Mouse (Mus musculus): ENCODE measurements around the gene Plekhb2. TPM values are rescaled to one million over a fixed set of nuclear protein-coding genes. Genes with fewer than 3 reads are reported as not detected.

Plekhb2 gene
- polyA plus RNA-seq, 1 experiment from 2014 or later = 58.0 TPM

GRCm38 (mm10) chr1:34873551-34873950 is 23.8 kb downstream of the Plekhb2 start:
- H3K4me2 ChIP-seq (replicated peaks; ENCODE audit: low read depth, low read length) = no peak overlapping the region
- no peaks in the 10 kb centered on the region for H3K9me3 ChIP-seq (ENCODE audit: low read length)
- H3K9ac ChIP-seq (replicated peaks; ENCODE audit: low read length) = no peak overlapping the region
- no peaks in the 10 kb centered on the region for H3K4me1 ChIP-seq (ENCODE audit: insufficient read depth, low read length)
- H3K4me3 ChIP-seq (ENCODE audit: low read length) = no peak overlapping the region
- peaks cover 24% of the 10 kb centered on the region for H3K36me3 ChIP-seq (ENCODE audit: insufficient read depth, low read length)
- ATAC-seq (ENCODE audit: low FRiP score, low TSS enrichment) = no peak
- WGBS = 89% methylated on average over 5 of the region's 5 CpGs
- no peak overlapping the region for H3K27ac ChIP-seq (ENCODE audit: low read length)
- no peaks in the 10 kb centered on the region for H3K27me3 ChIP-seq (ENCODE audit: insufficient read depth, low read length)

GRCm38 (mm10) chr1:34879611-34880010 is 29.8 kb downstream of the Plekhb2 start:
- Histone ChIP-seq H3K27ac (ENCODE audit: low read length) (no peak overlapping the region), H3K27me3 (ENCODE audit: insufficient read depth, low read length) (no peaks in the 10 kb centered on the region), H3K4me3 (ENCODE audit: low read length) (no peak overlapping the region), H3K9me3 (ENCODE audit: low read length) (0 out of 2 replicates have a peak, but pooled peaks cover 3% of the 10 kb centered on the region), H3K36me3 (ENCODE audit: insufficient read depth, low read length) (peaks cover 8% of the 10 kb centered on the region), H3K4me2 (replicated peaks; ENCODE audit: low read depth, low read length) (no peak overlapping the region), H3K4me1 (ENCODE audit: insufficient read depth, low read length) (no peaks in the 10 kb centered on the region), H3K9ac (replicated peaks; ENCODE audit: low read length) (no peak overlapping the region)
- 79% methylated on average over 6 of the region's 6 CpGs for WGBS
- no peak for ATAC-seq (ENCODE audit: low FRiP score, low TSS enrichment)

- no peak for ATAC-seq (ENCODE audit: low FRiP score, low TSS enrichment)
- H3K4me3 ChIP-seq (ENCODE audit: low read length) = no peak overlapping the region
- no peak overlapping the region for H3K27ac ChIP-seq (ENCODE audit: low read length)
- no peaks in the 10 kb centered on the region for H3K36me3 ChIP-seq (ENCODE audit: insufficient read depth, low read length)
- 0 out of 2 replicates have a peak, but pooled peaks cover 3% of the 10 kb centered on the region for H3K9me3 ChIP-seq (ENCODE audit: low read length)
- no peak overlapping the region for H3K4me2 ChIP-seq (replicated peaks; ENCODE audit: low read depth, low read length)
- H3K9ac ChIP-seq (replicated peaks; ENCODE audit: low read length) = no peak overlapping the region
- no peaks in the 10 kb centered on the region for H3K27me3 ChIP-seq (ENCODE audit: insufficient read depth, low read length)
- H3K4me1 ChIP-seq (ENCODE audit: insufficient read depth, low read length) = no peaks in the 10 kb centered on the region
These were observed 34.0 kb downstream of the Plekhb2 start for GRCm38 (mm10) chr1:34883776-34884175.

GRCm38 (mm10) chr1:34891559-34892289 is 41.9 kb downstream of the Plekhb2 start:
- no peaks in the 10 kb centered on the region for H3K9me3 ChIP-seq (ENCODE audit: low read length)

GRCm38 (mm10) chr1:34892466-34892865 is 42.7 kb downstream of the Plekhb2 start:
- Histone ChIP-seq H3K27ac (ENCODE audit: low read length) (no peak overlapping the region), H3K27me3 (ENCODE audit: insufficient read depth, low read length) (no peaks in the 10 kb centered on the region), H3K9ac (replicated peaks; ENCODE audit: low read length) (no peak overlapping the region), H3K4me1 (ENCODE audit: insufficient read depth, low read length) (no peaks in the 10 kb centered on the region), H3K36me3 (ENCODE audit: insufficient read depth, low read length) (no peaks in the 10 kb centered on the region), H3K4me2 (replicated peaks; ENCODE audit: low read depth, low read length) (no peak overlapping the region), H3K9me3 (ENCODE audit: low read length) (no peaks in the 10 kb centered on the region), H3K4me3 (ENCODE audit: low read length) (no peak overlapping the region)
- no peak for ATAC-seq (ENCODE audit: low FRiP score, low TSS enrichment)
- 75% methylated on average over 3 of the region's 3 CpGs for WGBS

More at GRCm38 (mm10) chr1:34891559-34892289, 41.9 kb downstream of the Plekhb2 start:
- Histone ChIP-seq H3K27me3 (ENCODE audit: insufficient read depth, low read length) (no peaks in the 10 kb centered on the region), H3K36me3 (ENCODE audit: insufficient read depth, low read length) (no peaks in the 10 kb centered on the region), H3K27ac (ENCODE audit: low read length) (no peak overlapping the region), H3K4me2 (replicated peaks; ENCODE audit: low read depth, low read length) (no peak overlapping the region), H3K4me1 (ENCODE audit: insufficient read depth, low read length) (no peaks in the 10 kb centered on the region), H3K4me3 (ENCODE audit: low read length) (no peak overlapping the region), H3K9ac (replicated peaks; ENCODE audit: low read length) (no peak overlapping the region)
- ATAC-seq (ENCODE audit: low FRiP score, low TSS enrichment) = peak; percentile 59; the same call in 1 of the 2 replicates
- 54% methylated on average over 14 of the region's 14 CpGs for WGBS

- WGBS = 88% methylated on average over 4 of the region's 4 CpGs
- no peak for ATAC-seq (ENCODE audit: low FRiP score, low TSS enrichment)
- Histone ChIP-seq H3K27ac (ENCODE audit: low read length) (no peak overlapping the region), H3K4me3 (ENCODE audit: low read length) (no peak overlapping the region), H3K9me3 (ENCODE audit: low read length) (no peaks in the 10 kb centered on the region), H3K27me3 (ENCODE audit: insufficient read depth, low read length) (no peaks in the 10 kb centered on the region), H3K9ac (replicated peaks; ENCODE audit: low read length) (no peak overlapping the region), H3K36me3 (ENCODE audit: insufficient read depth, low read length) (no peaks in the 10 kb centered on the region), H3K4me1 (ENCODE audit: insufficient read depth, low read length) (no peaks in the 10 kb centered on the region), H3K4me2 (replicated peaks; ENCODE audit: low read depth, low read length) (no peak overlapping the region)
These were observed 43.6 kb downstream of the Plekhb2 start for GRCm38 (mm10) chr1:34893331-34893730.

GRCm38 (mm10) chr1:34893831-34894230 is 44.1 kb downstream of the Plekhb2 start:
- no peak overlapping the region for H3K27ac ChIP-seq (ENCODE audit: low read length)
- no peak overlapping the region for H3K4me2 ChIP-seq (replicated peaks; ENCODE audit: low read depth, low read length)
- WGBS = 63% methylated on average over 6 of the region's 6 CpGs
- H3K4me3 ChIP-seq (ENCODE audit: low read length) = no peak overlapping the region
- H3K9me3 ChIP-seq (ENCODE audit: low read length) = no peaks in the 10 kb centered on the region
- H3K27me3 ChIP-seq (ENCODE audit: insufficient read depth, low read length) = no peaks in the 10 kb centered on the region
- no peak for ATAC-seq (ENCODE audit: low FRiP score, low TSS enrichment)
- H3K36me3 ChIP-seq (ENCODE audit: insufficient read depth, low read length) = no peaks in the 10 kb centered on the region
- no peaks in the 10 kb centered on the region for H3K4me1 ChIP-seq (ENCODE audit: insufficient read depth, low read length)
- H3K9ac ChIP-seq (replicated peaks; ENCODE audit: low read length) = no peak overlapping the region

- no peaks in the 10 kb centered on the region for H3K27me3 ChIP-seq (ENCODE audit: insufficient read depth, low read length)
- no peaks in the 10 kb centered on the region for H3K4me1 ChIP-seq (ENCODE audit: insufficient read depth, low read length)
- ATAC-seq (ENCODE audit: low FRiP score, low TSS enrichment) = no peak
- no peaks in the 10 kb centered on the region for H3K9me3 ChIP-seq (ENCODE audit: low read length)
- H3K4me3 ChIP-seq (ENCODE audit: low read length) = no peak overlapping the region
- H3K4me2 ChIP-seq (replicated peaks; ENCODE audit: low read depth, low read length) = no peak overlapping the region
- no peaks in the 10 kb centered on the region for H3K36me3 ChIP-seq (ENCODE audit: insufficient read depth, low read length)
- no peak overlapping the region for H3K9ac ChIP-seq (replicated peaks; ENCODE audit: low read length)
- H3K27ac ChIP-seq (ENCODE audit: low read length) = no peak overlapping the region
- WGBS = 88% methylated on average over 5 of the region's 5 CpGs
These were observed 46.3 kb downstream of the Plekhb2 start for GRCm38 (mm10) chr1:34896102-34896501.

- H3K4me2 ChIP-seq (replicated peaks; ENCODE audit: low read depth, low read length) = no peak overlapping the region
- H3K4me3 ChIP-seq (ENCODE audit: low read length) = no peak overlapping the region
- H3K27me3 ChIP-seq (ENCODE audit: insufficient read depth, low read length) = no peaks in the 10 kb centered on the region
- H3K9ac ChIP-seq (replicated peaks; ENCODE audit: low read length) = no peak overlapping the region
- ATAC-seq (ENCODE audit: low FRiP score, low TSS enrichment) = no peak
- WGBS = 60% methylated on average over 4 of the region's 4 CpGs
- H3K27ac ChIP-seq (ENCODE audit: low read length) = no peak overlapping the region
- H3K9me3 ChIP-seq (ENCODE audit: low read length) = no peaks in the 10 kb centered on the region
- no peaks in the 10 kb centered on the region for H3K4me1 ChIP-seq (ENCODE audit: insufficient read depth, low read length)
- no peaks in the 10 kb centered on the region for H3K36me3 ChIP-seq (ENCODE audit: insufficient read depth, low read length)
These were observed 47.1 kb downstream of the Plekhb2 start for GRCm38 (mm10) chr1:34896898-34897297.

GRCm38 (mm10) chr1:34928656-34929055 is 78.9 kb downstream of the Plekhb2 start:
- 90% methylated on average over 15 of the region's 15 CpGs for WGBS
- Histone ChIP-seq H3K9ac (replicated peaks; ENCODE audit: low read length) (no peak overlapping the region), H3K27ac (ENCODE audit: low read length) (no peak overlapping the region)

More at GRCm38 (mm10) chr1:34928656-34929055, 78.9 kb downstream of the Plekhb2 start:
- no peak overlapping the region for H3K4me3 ChIP-seq (ENCODE audit: low read length)
- peaks cover 20% of the 10 kb centered on the region for H3K9me3 ChIP-seq (ENCODE audit: low read length)
- H3K4me1 ChIP-seq (ENCODE audit: insufficient read depth, low read length) = no peaks in the 10 kb centered on the region
- ATAC-seq (ENCODE audit: low FRiP score, low TSS enrichment) = no peak
- no peaks in the 10 kb centered on the region for H3K27me3 ChIP-seq (ENCODE audit: insufficient read depth, low read length)
- no peaks in the 10 kb centered on the region for H3K36me3 ChIP-seq (ENCODE audit: insufficient read depth, low read length)
- H3K4me2 ChIP-seq (replicated peaks; ENCODE audit: low read depth, low read length) = no peak overlapping the region

Data from kidney, embryonic 16.5 days (tissue).